Mouse (Mus musculus) neural tube, embryonic 14.5 days (tissue): Measurements from ENCODE around the gene Tmem236. TPM values are rescaled to one million over a fixed set of nuclear protein-coding genes. Genes with fewer than 3 reads are reported as not detected.

Source experiments
- ATAC-seq: fragments of 200-750 bp; cut with Nextera tagmentation; 2 replicates; pipeline ENCODE4 v1.8.0; 2017; ENCODE audit warnings: low read depth, mild to moderate bottlenecking, moderate TSS enrichment, moderate library complexity
- H3K27ac ChIP-seq: fragments of 300-500 bp; sonication (generic); 2 replicates; pipeline ENCODE4 v1.5.1; 2014; ENCODE audit warnings: low read depth, mild to moderate bottlenecking, control low read depth, low read length, moderate library complexity, mixed read lengths
- H3K27me3 ChIP-seq: fragments of 300-500 bp; sonication (generic); 2 replicates; pipeline ENCODE4 v1.6.1; 2014; ENCODE audit warnings: low read length; ENCODE audit not compliant: control insufficient read depth, insufficient read depth
- H3K36me3 ChIP-seq: fragments of 300-500 bp; sonication (generic); 2 replicates; pipeline ENCODE4 v1.6.1; 2014; ENCODE audit warnings: low read length, mixed read lengths; ENCODE audit not compliant: control insufficient read depth, insufficient read depth
- H3K4me1 ChIP-seq: fragments of 300-500 bp; sonication (generic); 2 replicates; pipeline ENCODE4 v1.6.1; 2014; ENCODE audit warnings: low read length; ENCODE audit not compliant: control insufficient read depth, insufficient read depth
- H3K4me2 ChIP-seq: fragments of 300-500 bp; sonication (generic); 2 replicates; pipeline ENCODE4 v1.6.1; 2014; ENCODE audit warnings: mild to moderate bottlenecking, low read depth, low read length, control low read depth
- H3K4me3 ChIP-seq: fragments of 300-500 bp; sonication (generic); 2 replicates; pipeline ENCODE4 v1.5.1; 2014; ENCODE audit warnings: low read depth, low read length, control low read depth, mixed read lengths
- H3K9ac ChIP-seq: fragments of 300-500 bp; sonication (generic); replicated peaks from 2 replicates; pipeline ENCODE4 v1.6.1; 2014; ENCODE audit warnings: low read depth, mild to moderate bottlenecking, control low read depth, low read length, mixed read lengths
- H3K9me3 ChIP-seq: fragments of 300-500 bp; sonication (generic); 2 replicates; pipeline ENCODE4 v1.6.1; 2016; ENCODE audit warnings: low read length; ENCODE audit not compliant: control insufficient read depth
- WGBS: fragments of 180-500 bp; shearing (Covaris S2); extraction: QIAGEN DNeasy Blood & Tissue Kit; methylation state at CpG from one replicate; pipeline ENCODE4 v1.1.7; 2014; 5-methylcytosine and 5-hydroxymethylcytosine counted together
- polyA plus RNA-seq: library from polyadenylated mRNA; unstranded; fragments of >200 nt; fragmentation: Nextera tagmentation; extraction: Ambion mirVana; gene quantifications from 2 replicates; pipeline ENCODE4 v1.2.1, GENCODE M21; 2014

Tmem236 gene
- polyA plus RNA-seq, 1 experiment from 2014 or later, result 0.28 TPM

GRCm38 (mm10) chr2:14232897-14233296, 58.6 kb downstream of the Tmem236 start:
- no peaks in the 10 kb centered on the region for H3K36me3 ChIP-seq
- no peak overlapping the region for H3K4me2 ChIP-seq
- no peak overlapping the region for H3K4me3 ChIP-seq
- ATAC-seq, result no peak
- H3K4me1 ChIP-seq, result no peaks in the 10 kb centered on the region
- no peak overlapping the region for H3K27ac ChIP-seq
- no peak overlapping the region for H3K9ac ChIP-seq
- no peaks in the 10 kb centered on the region for H3K9me3 ChIP-seq
- 90% methylated on average over 1 of the region's 1 CpGs for WGBS
- no peaks in the 10 kb centered on the region for H3K27me3 ChIP-seq

DNA sequence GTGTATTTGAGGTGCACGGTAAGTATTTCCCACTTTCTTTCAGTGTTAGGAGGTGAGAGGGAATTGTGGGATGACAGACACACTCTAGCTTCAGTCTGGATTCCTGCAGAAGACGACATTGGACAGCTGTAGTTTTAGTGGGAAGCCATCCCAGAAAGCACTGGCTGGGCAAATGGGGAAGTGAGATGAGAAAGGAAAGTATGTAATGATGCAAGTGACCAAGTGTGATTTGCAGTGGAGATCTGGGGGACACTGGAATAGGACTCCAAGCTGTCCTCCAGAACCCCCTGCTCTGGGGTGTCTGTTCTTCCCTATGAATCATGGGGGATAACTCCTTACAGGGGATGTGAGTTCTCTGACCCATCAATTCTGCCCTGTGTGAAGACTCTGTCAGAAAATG, 59.7 kb downstream of the Tmem236 start:
- no peaks in the 10 kb centered on the region for H3K27me3 ChIP-seq
- H3K9me3 ChIP-seq, result no peaks in the 10 kb centered on the region
- no peaks in the 10 kb centered on the region for H3K4me1 ChIP-seq
- no peak overlapping the region for H3K27ac ChIP-seq
- no peak overlapping the region for H3K9ac ChIP-seq
- H3K36me3 ChIP-seq, result no peaks in the 10 kb centered on the region
- no peak overlapping the region for H3K4me3 ChIP-seq
- no peak for ATAC-seq
- 80% methylated on average over 2 of the region's 2 CpGs for WGBS
- no peak overlapping the region for H3K4me2 ChIP-seq

DNA sequence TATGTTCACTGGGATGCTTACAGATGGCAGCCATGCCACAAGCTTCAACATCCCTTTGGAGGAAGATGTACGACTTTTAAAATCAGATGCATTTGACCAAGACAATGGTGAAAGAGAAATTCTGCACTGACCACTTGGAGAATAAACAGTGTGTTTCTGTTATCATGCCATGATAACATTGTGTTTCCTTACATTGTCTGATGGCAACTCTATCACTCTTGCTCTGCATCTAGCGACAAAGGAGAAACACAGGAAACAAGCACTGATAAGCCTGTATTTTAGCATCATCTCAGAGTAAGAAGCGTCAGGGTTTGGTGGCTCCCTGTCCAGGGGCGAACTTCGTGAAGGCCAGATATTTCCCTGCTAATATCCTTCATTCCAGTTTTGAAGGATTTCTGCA, 61.0 kb downstream of the Tmem236 start:
- no peak overlapping the region for H3K4me3 ChIP-seq
- WGBS, result 93% methylated on average over 5 of the region's 5 CpGs
- no peak overlapping the region for H3K27ac ChIP-seq
- H3K9ac ChIP-seq, result no peak overlapping the region
- no peaks in the 10 kb centered on the region for H3K4me1 ChIP-seq
- no peaks in the 10 kb centered on the region for H3K9me3 ChIP-seq
- no peaks in the 10 kb centered on the region for H3K36me3 ChIP-seq
- H3K27me3 ChIP-seq, result no peaks in the 10 kb centered on the region
- H3K4me2 ChIP-seq, result no peak overlapping the region
- ATAC-seq, result no peak

- no peak overlapping the region for H3K4me2 ChIP-seq
- H3K4me1 ChIP-seq, result no peaks in the 10 kb centered on the region
- H3K27me3 ChIP-seq, result no peaks in the 10 kb centered on the region
- no peak overlapping the region for H3K9ac ChIP-seq
- H3K36me3 ChIP-seq, result no peaks in the 10 kb centered on the region
- WGBS, result 92% methylated on average over 4 of the region's 4 CpGs
- ATAC-seq, result no peak
- no peaks in the 10 kb centered on the region for H3K9me3 ChIP-seq
- H3K4me3 ChIP-seq, result no peak overlapping the region
- H3K27ac ChIP-seq, result no peak overlapping the region
Measured at GRCm38 (mm10) chr2:14236920-14237319, 62.6 kb downstream of the Tmem236 start.

DNA sequence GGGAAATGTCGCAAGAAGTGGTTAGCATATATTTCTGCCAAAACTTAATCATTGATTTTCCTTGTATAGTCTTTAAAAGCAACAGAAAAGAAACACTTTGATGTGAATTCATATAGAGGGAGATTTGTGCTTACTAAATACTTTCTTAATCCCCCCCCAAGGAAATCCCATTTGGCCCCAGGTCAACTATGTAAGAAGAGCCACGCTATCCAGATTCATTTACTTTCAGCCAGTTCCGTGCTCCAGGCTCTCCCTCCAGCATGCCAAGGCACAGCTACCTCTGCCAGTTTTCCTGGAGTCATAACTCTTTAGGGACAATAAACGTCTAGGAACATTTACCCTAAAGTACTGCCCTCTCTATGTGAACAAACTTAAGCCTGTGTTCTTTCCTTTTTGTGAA, 63.4 kb downstream of the Tmem236 start:
- Histone ChIP-seq H3K9me3 (no peaks in the 10 kb centered on the region), H3K4me1 (no peaks in the 10 kb centered on the region), H3K36me3 (no peaks in the 10 kb centered on the region), H3K27me3 (no peaks in the 10 kb centered on the region), H3K27ac (no peak overlapping the region), H3K4me3 (no peak overlapping the region), H3K4me2 (no peak overlapping the region), H3K9ac (no peak overlapping the region)
- no peak for ATAC-seq
- 36% methylated on average over 4 of the region's 4 CpGs for WGBS

- H3K27me3 ChIP-seq, result no peaks in the 10 kb centered on the region
- 48% methylated on average over 5 of the region's 5 CpGs for WGBS
- H3K36me3 ChIP-seq, result no peaks in the 10 kb centered on the region
- no peaks in the 10 kb centered on the region for H3K4me1 ChIP-seq
- ATAC-seq, result no peak
- H3K9me3 ChIP-seq, result no peaks in the 10 kb centered on the region
- H3K4me2 ChIP-seq, result no peak overlapping the region
- no peak overlapping the region for H3K27ac ChIP-seq
- no peak overlapping the region for H3K9ac ChIP-seq
- no peak overlapping the region for H3K4me3 ChIP-seq
Measured at GRCm38 (mm10) chr2:14239151-14239550, 64.8 kb downstream of the Tmem236 start.

GRCm38 (mm10) chr2:14244157-14244556, 69.8 kb downstream of the Tmem236 start:
- Histone ChIP-seq H3K27me3 (no peaks in the 10 kb centered on the region), H3K36me3 (no peaks in the 10 kb centered on the region), H3K4me1 (no peaks in the 10 kb centered on the region), H3K9me3 (no peaks in the 10 kb centered on the region), H3K4me2 (no peak overlapping the region), H3K4me3 (no peak overlapping the region), H3K27ac (no peak overlapping the region), H3K9ac (no peak overlapping the region)
- ATAC-seq, result no peak
- WGBS, result 92% methylated on average over 5 of the region's 5 CpGs

DNA sequence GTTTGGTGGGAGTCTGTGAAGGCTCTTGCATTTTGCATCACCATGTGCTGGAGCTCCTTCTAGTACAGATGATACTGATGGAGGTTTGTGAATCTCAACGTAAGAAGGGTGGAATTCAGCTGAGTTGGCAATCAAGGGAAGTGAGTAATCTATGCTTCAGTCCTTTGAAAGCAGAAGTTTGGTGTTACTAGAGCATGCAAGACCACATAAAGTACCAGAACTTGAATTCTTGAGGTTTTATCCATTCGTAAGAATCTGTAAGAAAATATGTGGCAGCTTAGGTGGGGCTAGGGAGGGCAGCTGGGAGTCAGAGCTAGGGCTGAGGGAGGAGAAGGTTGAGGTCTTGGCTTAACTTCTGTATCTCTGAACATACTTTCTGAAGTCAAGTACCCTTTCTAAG, 70.3 kb downstream of the Tmem236 start:
- no peak overlapping the region for H3K4me2 ChIP-seq
- no peak overlapping the region for H3K9ac ChIP-seq
- H3K27me3 ChIP-seq, result no peaks in the 10 kb centered on the region
- H3K27ac ChIP-seq, result no peak overlapping the region
- H3K4me1 ChIP-seq, result no peaks in the 10 kb centered on the region
- no peak for ATAC-seq
- no peaks in the 10 kb centered on the region for H3K36me3 ChIP-seq
- 94% methylated on average over 2 of the region's 2 CpGs for WGBS
- H3K4me3 ChIP-seq, result no peak overlapping the region
- no peaks in the 10 kb centered on the region for H3K9me3 ChIP-seq

DNA sequence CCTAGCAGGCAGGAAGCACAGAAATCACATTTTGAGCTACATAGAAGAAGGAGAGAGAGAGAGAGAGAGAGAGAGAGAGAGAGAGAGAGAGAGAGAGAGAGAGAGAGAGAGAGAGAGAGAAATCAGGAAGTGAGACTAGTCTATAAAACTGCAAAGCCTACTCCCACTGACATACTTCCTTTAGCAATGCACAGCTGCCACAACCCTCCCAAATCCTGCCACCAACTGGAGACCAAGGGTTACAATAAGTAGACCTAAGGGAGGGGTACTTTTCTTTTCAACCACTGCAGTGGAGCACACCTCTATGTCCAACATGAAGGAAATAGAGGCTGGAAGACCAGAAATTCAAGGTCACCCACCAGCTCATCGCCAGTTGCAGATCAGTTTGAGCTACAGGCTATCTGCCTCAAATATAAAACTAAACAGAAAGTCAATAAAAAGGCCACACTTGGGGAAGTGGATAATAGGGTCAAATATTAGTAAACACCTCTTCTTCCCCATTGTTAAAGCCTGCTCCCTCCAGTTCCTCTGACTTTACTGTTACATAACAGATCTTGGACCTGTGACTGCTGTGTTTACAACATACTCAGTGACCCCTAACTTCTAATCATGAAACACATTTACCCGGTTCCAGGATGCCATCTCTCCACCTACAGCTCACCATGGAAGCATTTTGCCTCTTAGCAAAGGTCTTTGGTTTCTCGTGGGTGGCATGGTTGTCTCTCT, 75.7 kb downstream of the Tmem236 start:
- ATAC-seq, result no peak
- no peak overlapping the region for H3K4me3 ChIP-seq
- no peaks in the 10 kb centered on the region for H3K27me3 ChIP-seq
- H3K36me3 ChIP-seq, result no peaks in the 10 kb centered on the region
- 79% methylated on average over 3 of the region's 3 CpGs for whole genome bisulfite sequencing
- no peak overlapping the region for H3K4me2 ChIP-seq
- no peak overlapping the region for H3K9ac ChIP-seq
- H3K27ac ChIP-seq, result no peak overlapping the region
- no peaks in the 10 kb centered on the region for H3K9me3 ChIP-seq
- no peaks in the 10 kb centered on the region for H3K4me1 ChIP-seq
